Mouse (Mus musculus) heart, adult 2 months (tissue): Measurements from ENCODE around the gene Atp1a4.

ENCODE experiments used
- CTCF ChIP-seq: fragments of 200-600 bp; IDR thresholded peaks from 2 replicates; pipeline ENCODE4 v1.8.1; 2022; ENCODE audit warnings: antibody characterized with exemption, mild to moderate bottlenecking, moderate library complexity
- EP300 ChIP-seq: fragments of 200-500 bp; IDR thresholded peaks from 2 replicates; pipeline ENCODE4 v1.6.1; 2011; ENCODE audit warnings: low read depth, low read length, control low read depth; ENCODE audit not compliant: insufficient read depth
- POLR2A ChIP-seq: fragments of 200-500 bp; IDR thresholded peaks from 2 replicates; pipeline ENCODE4 v1.6.1; 2011; ENCODE audit warnings: mild to moderate bottlenecking, low read depth, low read length, control low read depth; ENCODE audit not compliant: insufficient read depth

DNA sequence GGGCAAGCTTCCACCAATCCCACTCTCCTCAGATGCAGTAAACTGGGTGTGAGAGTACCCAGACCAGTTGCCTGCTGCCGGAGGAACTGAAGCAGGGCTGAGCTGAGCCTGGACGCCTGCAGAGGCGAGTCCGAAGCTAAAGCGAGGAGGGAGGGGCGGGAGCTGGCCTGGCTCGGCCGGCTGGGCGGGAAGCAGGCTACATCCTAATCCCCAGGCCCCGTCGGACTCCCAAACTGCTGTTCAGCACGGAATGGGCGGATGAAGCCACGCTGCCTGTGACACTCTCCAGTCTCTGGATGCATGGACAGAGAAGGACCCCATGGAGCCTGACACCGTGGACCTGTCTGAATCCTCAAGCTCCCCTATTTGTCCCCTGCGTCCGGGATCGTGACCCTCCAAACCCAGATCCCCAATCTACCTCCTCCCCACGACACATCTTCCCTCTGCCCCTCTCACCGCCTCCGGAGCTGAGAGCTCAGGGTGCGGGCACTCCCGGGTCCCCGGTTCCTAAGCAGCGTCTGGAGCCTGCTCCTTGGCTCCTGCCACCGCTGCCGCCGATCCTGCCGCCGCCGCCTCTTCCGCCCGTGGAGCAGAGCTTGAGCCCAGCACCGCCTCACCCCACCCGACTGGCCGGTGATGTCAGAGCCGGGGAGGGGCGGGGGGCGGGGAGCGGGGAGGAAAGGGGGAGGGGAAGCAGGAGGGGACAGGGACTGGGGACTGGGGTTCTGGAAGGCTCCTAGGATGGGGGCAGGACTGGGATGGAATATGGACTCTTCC lies 51.9 kb downstream of the Atp1a4 start, which contains the start of gene Pea15a:
- TF ChIP-seq CTCF (no peak), EP300 (0 out of 2 replicates have a peak, but pooled peaks have one; percentile 9), POLR2A (peak; percentile 70)
